Mouse (Mus musculus): ENCODE measurements at regions not wholly inside any gene's neighbourhood (a gene's known extent, or its start where the extent isn't known, plus 50 kb on each side); places are given as distances from the start of the nearest gene placed in this dataset.

DNA sequence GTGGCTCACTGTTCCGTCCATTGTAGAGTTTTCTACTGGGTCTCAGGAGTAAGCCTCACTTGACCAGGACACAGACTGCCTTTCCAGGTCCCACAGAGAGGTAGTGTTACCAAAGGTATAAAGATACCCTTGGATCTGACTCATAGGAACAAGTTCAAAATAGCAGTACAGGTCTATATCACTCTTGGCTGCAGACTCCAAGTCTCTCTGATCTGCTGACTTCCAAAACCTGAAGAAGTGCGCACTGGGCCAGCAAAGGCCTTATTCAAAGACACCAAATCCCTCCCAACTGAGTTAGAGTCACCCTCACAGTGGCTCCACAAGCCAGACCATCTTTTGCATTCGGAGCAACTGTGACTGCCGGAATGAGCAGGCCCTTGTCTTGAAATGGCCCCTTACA is 391.9 kb downstream of the Lpin1 start:
- TF ChIP-seq HCFC1 (IDR thresholded peaks at IDR 0.05; ENCODE audit: borderline replicate concordance, insufficient read depth, low read length) (no peak), MAFK (IDR thresholded peaks at IDR 0.05; ENCODE audit: insufficient read depth, low read depth, low read length) (no peak), ZC3H11A (IDR thresholded peaks at IDR 0.05; ENCODE audit: borderline replicate concordance, low read depth, low read length) (no peak), ZNF384 (IDR thresholded peaks at IDR 0.05; ENCODE audit: low read depth, low read length) (no peak), CHD2 (IDR thresholded peaks at IDR 0.05; ENCODE audit: low read depth, low read length) (no peak)

Measured in ES-E14 (cell line).